Mouse (Mus musculus) neutrophil, adult 5-6 weeks (primary cell): Measurements from ENCODE around the gene Cep68. TPM values are rescaled to one million over a fixed set of nuclear protein-coding genes. Genes with fewer than 3 reads are reported as not detected.

Experiments used
- ATAC-seq: fragments of 151-379, 151-347 bp; 2 replicates; pipeline ENCODE4 v1.8.0; 2017; ENCODE audit warnings: mild to moderate bottlenecking, moderate TSS enrichment; ENCODE audit not compliant: insufficient number of reproducible peaks, poor library complexity, low FRiP score, severe bottlenecking; ENCODE audit errors: extremely low read depth
- total RNA-seq: library from RNA; stranded (forward); fragments of 200-1000 nt; gene quantifications from 2 replicates; pipeline ENCODE4 v1.2.3, GENCODE M21; 2017

The Cep68 gene
- total RNA-seq = 30.8 and 34.4 TPM in 2 replicates

DNA sequence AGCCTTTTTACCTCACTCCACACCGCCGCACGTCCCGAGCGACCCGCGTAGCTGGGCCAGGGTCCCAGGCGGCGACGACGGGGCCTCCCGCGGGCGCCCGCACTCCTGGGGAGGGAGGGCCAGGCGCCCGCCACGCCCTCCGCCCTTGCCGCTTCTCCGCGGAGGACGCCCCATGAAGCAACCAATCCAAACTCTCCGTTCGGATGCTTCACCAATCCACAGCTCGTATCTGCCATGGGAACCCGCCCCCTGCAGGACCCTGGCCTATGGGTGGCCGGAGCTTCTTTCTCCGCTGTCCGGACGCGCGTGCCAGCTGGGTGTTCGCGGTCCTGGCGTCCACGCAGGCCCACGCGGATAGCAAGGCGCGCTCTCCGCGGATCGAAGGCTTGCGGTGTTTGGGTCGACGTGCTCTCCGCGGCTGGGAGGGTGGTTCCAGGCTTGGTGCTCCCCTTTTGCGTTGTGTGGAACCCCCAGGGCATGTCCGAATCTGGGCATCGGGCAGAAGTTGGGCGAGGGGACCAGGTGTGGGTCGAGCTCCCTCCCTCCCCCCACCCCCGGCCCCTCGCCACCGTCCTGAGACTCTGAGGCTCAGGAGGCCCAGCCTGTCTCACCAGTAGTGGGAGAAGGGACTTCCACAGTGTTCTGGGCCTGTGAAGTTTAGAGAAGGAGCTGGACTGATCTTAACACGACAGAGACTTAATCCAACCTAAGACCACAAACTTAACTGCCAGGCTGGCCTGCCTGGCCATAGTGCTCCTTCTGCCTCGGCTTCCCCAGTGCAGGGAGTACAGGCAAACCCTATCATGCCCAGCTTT is at the start of gene Cep68:
Gene Cep68, minus strand, starts transcription at position 134 of the 815 bp plus-strand sequence.
- peak; percentile 98 for ATAC-seq

DNA sequence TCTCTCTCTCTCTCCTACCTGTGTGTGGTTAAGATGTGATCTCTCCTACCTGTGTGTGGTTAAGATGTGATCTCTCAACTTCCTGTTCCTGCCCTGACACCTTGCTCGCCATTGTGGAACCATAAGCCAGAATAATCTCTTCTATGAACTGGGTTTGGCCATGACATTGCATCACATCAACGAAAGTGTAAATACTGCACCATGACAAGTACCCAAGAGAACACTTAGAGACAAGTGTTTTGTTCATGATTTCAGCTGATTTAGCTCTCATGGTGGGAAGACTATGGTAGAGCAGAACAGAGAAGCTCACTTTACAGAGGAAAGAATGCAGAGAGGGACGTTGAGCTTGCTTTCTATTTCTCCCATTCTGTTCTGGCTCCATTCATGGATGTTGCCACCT is 35.2 kb upstream of the Cep68 start:
- no peak for ATAC-seq

DNA sequence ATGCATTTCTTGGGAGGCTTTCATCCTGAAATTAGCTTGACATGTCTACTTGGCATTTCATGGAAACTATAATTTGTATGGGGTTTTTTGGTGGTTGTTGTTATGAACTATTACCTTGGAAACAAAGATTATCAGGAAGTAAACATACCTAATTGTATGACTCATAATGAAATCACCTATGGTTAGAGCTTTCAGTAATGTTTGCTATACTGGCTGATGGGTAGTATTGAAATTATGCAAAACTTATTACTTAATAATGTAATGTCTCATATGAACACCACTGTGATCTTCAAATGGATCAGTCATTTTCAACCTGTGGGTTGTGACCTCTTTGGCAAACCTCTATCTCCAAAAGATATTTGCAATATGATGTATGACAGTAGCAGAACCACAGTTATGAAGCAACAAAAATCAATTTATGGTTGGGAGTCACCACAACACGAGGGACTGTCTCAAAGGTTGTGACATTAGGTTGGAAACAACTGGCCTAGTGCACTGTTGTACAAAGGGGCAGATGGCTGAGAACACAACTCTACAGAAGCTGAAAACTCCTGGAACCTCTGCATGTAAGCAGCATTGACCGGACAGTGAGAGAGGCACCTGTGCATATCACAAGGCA is 33.5 kb upstream of the Cep68 start:
- no peak for ATAC-seq

DNA sequence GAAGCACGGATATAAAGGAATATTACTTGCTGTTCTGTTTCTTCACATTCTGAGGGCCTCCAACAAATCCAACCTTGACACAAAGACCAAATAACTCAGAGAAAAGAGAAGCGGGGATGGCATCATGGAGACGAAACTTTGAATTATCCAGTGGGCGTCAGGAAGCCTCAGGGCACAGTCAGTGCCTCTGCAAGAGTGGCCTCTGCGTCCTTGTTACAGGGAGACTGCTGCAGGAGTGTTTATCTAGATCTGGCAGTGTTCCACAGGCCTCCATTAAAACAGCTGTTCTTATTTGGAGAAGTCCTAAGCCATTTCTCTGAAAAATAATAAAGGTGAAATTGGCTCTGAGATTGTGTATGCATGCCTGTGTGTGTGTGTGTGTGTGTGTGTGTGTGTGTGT is 31.8 kb upstream of the Cep68 start:
- ATAC-seq = no peak

DNA sequence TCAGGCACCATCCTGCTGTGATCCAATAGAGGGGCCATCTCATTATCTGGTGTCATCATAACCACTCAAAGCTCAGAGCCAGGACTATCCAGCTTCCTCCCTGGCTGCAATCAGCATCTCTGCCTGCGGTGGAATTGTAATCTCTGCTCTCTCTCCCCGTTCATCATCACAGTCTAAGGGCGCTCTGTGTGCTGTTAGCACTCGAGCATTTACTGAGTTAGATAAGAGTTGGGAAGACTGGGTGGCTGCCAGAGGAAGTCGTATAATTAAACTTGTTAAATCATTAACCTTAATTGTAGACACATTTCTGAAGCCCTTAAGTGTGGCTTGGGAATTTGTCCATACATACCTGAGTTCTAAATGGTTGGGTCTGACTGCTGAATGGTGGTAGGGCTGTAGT is 29.5 kb upstream of the Cep68 start:
- ATAC-seq = no peak

DNA sequence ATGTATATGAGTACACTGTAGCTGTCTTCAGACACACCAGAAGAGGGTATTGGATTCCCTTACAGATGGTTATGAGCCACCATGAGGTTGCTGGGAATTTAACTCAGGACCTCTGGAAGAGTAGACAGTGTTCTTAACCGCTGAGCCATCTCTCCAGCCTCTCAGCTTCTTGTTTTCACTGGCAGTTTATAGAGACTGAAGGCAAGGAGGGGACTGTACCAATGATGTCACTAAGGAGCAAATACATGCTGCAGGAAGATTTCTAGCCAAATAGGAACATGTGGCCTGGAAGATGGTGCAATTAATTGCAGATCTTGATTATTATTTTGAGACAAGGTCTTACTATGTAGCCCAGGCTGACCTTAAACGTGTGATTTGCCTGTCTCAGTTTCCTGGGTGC is 27.9 kb upstream of the Cep68 start:
- no peak for ATAC-seq

DNA sequence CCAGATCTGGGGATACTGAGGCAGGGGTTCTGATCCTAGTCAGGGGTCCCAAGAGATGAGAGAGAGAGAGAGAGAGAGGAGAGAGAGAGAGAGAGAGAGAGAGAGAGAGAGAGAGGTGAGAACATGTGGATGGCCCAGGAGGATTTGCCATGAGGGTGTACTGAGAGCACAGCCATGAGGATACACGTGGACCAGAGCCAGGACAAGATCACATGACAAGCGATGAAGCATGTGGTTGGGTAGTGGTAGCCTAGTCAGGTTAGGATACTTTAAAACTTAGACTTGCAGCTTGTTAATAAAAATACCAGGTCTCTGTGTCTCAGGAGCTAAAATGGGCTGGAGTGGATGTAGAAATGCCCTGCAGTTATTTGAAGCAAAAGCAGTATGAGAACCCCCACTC is 26.7 kb upstream of the Cep68 start:
- ATAC-seq = no peak

DNA sequence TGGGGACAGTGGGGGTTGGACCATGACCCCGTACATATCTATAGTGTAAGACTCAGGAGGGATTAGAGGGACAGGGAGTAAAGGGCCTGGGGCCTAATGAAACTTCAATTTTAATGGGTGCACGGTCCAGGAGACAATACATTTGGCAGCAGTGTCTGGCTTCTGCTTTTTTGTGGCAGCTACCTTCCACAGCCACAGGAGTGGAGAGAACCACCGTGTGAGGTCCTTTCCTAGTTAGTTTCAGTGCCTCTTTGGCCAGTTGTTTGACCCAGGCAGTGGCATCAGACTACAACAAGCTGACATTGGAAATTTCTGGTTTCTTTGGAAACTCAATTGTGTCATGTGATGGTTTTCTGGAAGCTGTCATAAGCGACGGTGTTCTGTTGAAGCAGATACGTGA is 20.7 kb upstream of the Cep68 start:
- no peak for ATAC-seq

DNA sequence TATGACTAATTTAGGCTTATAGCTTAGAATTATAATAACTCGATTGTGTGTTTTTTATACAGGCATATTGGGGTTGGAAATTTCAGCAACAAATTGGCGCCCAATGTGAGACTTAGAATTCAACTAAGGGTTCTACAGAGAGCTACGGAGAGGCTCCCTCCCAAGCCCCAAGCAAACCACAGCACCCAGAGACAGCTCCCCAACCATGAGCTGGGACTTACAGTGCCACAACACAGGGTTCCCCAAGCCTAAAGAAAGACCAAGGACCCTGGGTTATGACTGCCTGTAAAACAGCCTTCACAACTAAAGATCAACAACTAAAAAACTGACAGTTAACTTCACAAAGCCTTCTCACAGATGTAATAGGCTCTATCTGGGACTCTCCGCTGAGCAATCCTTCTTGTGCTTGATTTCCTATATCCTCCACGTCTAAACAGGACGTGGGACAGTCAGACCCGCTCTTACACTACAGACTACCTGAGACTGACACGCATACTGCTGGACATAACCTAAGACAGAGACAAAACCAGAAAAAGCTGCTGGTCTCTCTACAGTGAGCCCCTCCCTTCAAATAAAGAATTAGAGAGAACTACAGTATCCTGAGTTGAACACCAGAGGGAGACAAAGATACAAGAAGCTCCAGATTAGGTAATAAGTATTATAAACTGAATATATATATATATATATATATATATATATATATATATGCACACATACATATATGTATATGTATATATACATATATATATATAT is 13.6 kb upstream of the Cep68 start:
- 0 out of 2 replicates have a peak, but pooled peaks have one; percentile 19 for ATAC-seq

DNA sequence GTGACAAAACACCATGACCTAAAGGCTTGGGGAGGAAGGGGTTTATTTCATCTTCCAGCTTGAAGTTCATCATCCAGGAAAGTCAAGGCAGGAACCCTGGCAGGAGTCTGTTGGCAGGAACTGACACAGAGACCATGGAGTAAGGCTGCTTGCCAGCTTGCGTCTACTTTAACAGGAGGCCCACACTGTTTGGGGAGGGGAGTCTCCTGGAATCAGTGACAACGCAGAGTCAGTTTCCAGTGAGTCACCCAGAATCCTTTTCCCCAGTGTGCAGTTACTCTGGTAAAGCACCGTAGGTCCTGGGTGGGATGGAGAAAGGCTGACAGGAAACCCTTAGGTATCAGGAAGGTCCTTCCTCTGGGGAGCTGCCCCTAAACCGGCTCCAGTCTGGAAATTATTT is 5.6 kb upstream of the Cep68 start:
- ATAC-seq = no peak

DNA sequence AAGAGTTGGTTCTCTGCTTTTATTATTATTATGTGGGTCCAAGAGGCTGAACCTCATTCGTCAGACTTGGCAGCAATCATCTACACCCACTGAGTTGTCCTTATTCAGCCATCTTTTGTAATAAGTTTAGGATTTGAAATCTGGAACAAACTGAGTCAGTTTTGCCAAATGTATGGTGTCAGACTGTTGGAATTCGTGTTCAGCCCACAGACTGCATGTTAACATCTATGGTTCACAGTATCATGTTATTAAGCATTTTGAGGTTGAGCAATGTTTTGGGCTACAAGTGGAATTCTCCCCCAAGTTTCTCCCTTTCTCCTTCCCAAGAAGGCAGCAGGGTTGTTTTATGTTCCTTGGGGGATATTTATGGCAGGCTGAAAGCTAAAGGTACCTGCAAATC is 3.9 kb upstream of the Cep68 start:
- ATAC-seq = no peak

DNA sequence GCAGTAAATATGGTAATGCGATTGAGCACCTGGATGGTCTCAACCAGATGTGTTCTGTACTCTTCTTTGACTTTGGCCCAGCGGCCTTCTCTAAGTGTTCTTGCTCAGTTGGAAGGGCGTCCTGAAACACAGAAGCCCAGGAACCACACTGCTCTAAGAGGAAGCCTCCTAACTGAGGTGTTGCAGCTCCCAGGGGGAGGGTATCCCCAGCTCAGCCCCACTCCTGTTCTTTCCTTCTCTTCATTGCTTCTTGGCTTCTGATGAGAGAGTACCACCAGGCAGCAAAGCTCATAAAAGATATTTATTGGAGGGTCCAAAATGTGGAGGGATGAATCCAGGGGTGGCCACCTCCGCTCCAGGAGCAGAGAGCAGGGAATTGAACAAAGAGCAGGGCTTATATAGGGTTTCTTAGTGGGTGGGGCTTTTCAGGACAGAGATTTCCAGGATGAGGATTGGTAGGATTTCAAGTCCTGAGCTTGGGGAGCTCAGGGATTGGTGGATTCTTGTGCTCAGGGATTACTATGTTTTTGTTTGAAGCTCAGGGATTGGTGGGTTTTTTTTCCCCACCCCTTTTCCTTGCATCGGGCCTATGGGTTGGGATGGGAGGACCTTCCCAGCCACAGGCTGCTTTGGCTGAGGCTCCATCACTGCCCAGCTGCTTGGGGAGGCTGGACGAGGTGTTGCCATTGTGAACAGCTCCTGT is 1.4 kb upstream of the Cep68 start:
- no peak for ATAC-seq

DNA sequence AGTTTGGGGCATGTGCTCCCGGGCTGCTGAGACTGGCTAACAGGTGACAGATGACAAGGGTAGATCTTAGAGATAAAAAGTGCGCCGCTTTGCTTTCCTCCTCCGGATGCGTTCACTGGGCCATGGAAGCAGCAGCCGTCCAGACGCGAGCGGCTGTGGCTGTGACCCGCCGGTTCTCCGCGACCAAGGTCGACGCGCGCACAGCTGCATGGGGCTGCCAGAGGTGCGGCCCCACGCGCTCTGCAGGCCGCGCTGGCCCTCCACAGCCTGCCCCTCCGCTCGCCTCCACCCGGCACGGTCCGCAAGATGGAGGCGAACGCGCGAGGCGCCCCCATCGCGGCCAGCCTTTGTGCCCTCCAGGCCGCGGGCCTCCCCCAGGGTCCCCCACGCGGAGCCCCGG is 389 bp downstream of the Cep68 start:
- ATAC-seq = no peak

DNA sequence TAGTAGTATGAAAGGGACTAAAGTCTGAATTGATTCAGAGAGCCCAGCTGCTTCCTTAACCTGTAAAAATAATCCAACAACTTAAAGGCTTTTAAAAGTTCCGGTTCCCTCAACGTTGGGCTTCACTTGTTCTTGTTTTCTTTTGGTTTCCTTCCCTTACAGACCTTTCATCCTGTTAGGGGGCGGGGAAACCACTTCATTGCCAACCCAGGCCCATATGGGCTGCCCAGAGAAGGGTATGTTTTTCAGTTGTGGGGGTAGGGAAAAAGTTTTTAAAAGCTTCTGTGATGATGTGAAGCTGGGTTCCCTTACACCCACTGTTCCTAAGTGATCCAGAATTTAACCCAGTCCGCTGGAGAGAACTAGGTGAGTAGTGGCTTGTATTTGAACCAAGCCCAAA is 952 bp downstream of the Cep68 start:
- no peak for ATAC-seq

DNA sequence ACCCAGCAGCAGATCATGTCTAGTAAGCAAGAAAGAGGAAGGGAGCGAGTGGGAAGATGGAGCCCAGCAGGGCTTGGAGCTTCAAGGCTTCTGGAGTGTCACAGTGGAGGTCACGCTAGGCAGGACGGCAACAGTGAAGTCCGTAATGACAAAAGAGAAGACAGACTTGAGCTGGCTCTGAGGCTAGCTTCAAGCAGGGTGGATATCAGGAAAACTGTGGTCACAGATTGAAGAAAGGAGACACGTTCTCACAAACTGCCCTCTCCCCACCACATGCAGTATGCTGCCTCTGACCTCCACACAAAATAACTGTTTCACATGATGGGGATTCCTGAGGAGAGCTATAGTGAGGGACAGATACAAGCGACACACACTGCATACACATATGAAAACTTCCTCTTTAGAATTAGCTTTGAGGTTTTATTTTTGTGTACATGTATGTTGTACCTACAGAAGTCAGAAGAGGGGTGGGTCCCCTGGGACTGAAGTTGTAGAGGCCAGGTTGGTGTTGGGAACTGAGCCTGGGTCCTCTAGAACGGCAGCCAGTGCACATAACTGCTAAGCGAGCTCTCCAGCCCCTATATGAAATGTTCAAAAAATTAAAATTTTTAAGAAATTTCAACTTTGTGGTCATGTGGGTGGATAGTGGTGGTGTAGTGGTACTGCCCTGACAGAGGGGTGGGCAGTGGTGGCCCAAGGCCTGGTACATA is 1.9 kb downstream of the Cep68 start:
- ATAC-seq = no peak

DNA sequence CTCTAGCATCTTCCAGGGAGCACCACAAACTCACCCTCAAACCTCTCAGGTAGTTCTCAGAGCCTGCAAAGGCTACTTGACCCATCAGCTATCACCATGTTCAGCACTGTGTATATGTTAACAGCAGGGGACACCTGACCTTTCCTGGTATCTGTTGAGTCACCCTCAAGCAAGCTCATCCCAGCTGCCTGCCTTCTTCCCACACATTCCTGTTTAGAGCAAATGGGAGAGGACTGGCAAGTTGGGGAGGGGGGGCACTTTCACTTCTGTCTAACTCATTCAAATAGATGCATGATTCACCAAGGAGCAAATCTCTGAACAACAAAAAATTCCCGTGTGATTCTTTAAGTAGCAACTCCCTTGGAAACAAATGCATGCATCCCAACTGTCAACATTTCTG is 2.6 kb downstream of the Cep68 start:
- no peak for ATAC-seq

DNA sequence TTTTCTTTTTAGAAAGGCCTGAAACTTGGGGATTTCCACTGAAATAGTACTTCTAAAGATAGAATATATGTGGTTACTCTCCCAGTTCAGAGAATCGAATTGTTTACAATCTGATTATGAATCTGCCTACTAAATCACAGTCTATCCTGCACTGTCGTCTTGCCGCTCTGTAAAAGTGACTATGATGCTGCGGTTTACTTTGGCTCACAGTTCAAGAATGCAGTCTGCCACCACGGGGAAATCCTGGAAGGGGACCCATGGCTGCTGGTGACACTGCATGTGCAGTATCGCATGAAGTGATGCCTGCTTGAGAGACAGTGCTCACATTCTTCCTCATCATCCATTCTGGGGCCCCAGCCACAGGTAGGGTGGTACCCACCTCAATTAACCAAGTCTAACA is 3.9 kb downstream of the Cep68 start:
- ATAC-seq = no peak

DNA sequence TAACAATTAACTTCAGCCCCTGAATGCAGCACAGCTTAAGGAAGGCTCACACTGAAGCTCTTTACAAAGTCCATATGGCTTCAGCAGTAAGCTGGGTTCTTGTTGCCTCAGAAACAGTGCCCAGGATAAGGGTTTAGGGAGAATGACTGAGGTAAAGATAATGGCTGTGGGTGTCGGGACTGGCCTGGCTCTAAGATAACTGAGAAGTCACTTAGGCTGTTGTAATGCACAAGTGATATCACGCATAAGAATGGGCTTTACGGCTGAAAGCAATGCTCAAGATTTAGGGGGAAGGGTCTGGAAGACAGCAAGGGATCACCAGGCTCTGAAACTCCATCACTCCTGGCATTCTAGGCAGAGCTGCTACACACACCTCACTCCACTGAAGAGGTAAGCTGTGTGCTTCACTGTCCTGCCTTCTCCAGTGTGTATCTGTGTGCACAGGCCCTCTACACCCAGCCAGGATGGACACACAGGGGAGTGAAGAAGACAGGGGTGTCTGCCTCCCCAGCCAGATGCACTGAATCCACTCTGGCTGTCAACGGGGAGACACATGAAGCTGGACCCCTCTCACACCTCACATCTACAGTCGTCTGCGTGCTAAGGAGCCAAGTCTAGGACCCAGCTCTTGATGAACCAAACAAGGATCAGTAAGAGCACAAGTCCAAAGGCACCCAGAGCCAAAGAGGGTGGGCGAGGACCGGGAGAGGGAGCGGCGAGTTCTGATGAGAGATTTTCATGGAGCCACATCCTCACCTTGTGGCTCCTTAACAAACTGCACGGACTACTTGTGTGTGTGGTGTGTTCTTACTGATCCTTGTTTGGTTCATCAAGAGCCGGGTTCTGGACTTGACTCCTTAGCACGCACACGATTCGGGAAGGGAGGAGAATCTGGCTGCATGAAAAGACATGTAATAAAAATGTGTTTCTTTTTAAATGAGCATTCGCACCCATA is 4.6 kb downstream of the Cep68 start:
- no peak for ATAC-seq
